In the genomic region with DNA sequence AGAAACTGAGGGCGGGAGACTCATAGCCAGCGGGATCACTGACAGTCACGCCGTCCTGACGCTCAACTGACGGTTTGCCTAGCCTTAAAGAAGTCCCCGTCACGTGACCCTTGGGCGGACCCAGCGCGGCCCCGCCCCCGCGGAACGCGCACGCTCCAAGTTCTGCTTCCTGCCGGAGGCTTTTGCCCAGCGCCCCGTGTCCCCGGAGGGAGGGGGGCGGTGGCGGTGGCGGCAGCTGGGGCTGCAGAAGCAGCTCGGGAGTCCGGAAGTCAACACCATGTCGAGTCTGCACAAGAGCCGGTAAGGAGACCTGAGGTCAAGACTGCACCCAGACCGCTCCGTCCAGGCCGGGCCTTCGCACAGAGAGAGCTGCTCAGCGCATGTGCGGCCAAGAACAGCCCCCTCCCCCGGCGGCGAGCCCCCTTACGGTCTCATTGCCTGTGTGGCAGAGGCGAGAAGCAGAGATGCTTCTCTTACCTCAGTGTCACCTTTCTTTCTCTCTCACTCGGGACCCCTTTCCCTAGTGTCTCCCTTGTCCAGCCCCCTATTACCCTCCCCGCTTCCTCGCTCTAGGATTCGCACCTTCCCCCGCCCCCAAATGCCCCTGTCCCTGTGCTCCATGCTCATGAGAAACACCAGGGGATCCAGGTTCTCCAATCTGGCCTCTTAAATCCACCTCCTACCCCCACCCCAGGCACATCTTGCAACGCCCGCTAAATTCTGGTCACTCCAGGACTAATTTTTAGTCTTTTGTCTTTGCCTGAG, we compare ENCODE assay signal across 8 mouse cellular contexts. TPM values are rescaled to one million over a fixed set of nuclear protein-coding genes. Genes with fewer than 3 reads are reported as not detected.
DNase-seq lines count a peak whose midpoint lies in the region; ATAC-seq and TF ChIP-seq lines count a peak whose summit lies in the region.

Tbc1d13 (plus strand) TSS at position 134 of the 765 bp plus-strand sequence.

- ATAC-seq in kidney, embryonic 14.5 days (ENCODE audit: low FRiP score, low TSS enrichment), result peak; percentile 94
- peak; percentile 91 for ATAC-seq in limb, embryonic 15.5 days (ENCODE audit: insufficient number of reproducible peaks, low FRiP score, low TSS enrichment, low read depth)

- H3K27ac ChIP-seq in bone marrow macrophage, adult 2 months (ENCODE audit: insufficient read depth, low read depth, low read length), result peak within 1 kb of the TSS; percentile 94
- H3K27ac ChIP-seq in embryonic fibroblast, embryonic 13.5 days (ENCODE audit: insufficient read depth, low read length), result peak within 1 kb of the TSS; percentile 69
- H3K27ac ChIP-seq in kidney, embryonic 14.5 days (ENCODE audit: low read depth, low read length), result peak within 1 kb of the TSS; percentile 82
- peak within 1 kb of the TSS; percentile 88 for H3K27ac ChIP-seq in limb, embryonic 15.5 days

- H3K9me3 ChIP-seq in kidney, embryonic 14.5 days (ENCODE audit: control insufficient read depth, low read length), result no peaks in the 10 kb centered on the region
- no peaks in the 10 kb centered on the region for H3K9me3 ChIP-seq in limb, embryonic 15.5 days

- TF ChIP-seq CTCF in bone marrow macrophage, adult 2 months (IDR thresholded peaks at IDR 0.05; ENCODE audit: low read depth, low read length), result no peak
- no peak for TF ChIP-seq CTCF in embryonic fibroblast, embryonic 13.5 days (IDR thresholded peaks at IDR 0.05; ENCODE audit: borderline replicate concordance, insufficient read depth, low read length)

- peaks cover 18% of the 10 kb centered on the region for H3K4me1 ChIP-seq in bone marrow macrophage, adult 2 months (ENCODE audit: control insufficient read depth, insufficient read depth, low read length)
- H3K4me1 ChIP-seq in embryonic fibroblast, embryonic 13.5 days (ENCODE audit: control insufficient read depth, insufficient read depth, low read length), result peaks cover 2% of the 10 kb centered on the region; the same call in 1 of the 2 replicates
- H3K4me1 ChIP-seq in kidney, embryonic 14.5 days (ENCODE audit: control insufficient read depth, insufficient read depth, low read length), result peaks cover 15% of the 10 kb centered on the region; the same call in 1 of the 2 replicates
- H3K4me1 ChIP-seq in limb, embryonic 15.5 days, result peaks cover 26% of the 10 kb centered on the region

- DNase-seq in A20 (ENCODE audit: low read depth, low spot score), result peak; percentile 99
- peak; percentile 98 to 99 for DNase-seq in heart, adult 9 months (ENCODE audit: low spot score in 2 of 2)
- DNase-seq in monocyte, adult 2 months (ENCODE audit: low read depth in 1 of 2, low spot score in 2 of 2), result peak; percentile 96 to 99
- DNase-seq in spleen, postnatal 36 days (ENCODE audit: low spot score in 2 of 2), result peak; percentile 99

- under 1% methylated on average over 46 of the region's 46 CpGs for WGBS in kidney, embryonic 14.5 days
- under 1% methylated on average over 46 of the region's 46 CpGs for WGBS in limb, embryonic 15.5 days

- H3K4me2 ChIP-seq in kidney, embryonic 14.5 days (replicated peaks; ENCODE audit: low read depth, low read length), result peak within 1 kb of the TSS; percentile 90
- H3K4me2 ChIP-seq in limb, embryonic 15.5 days, result peak within 1 kb of the TSS; percentile 80

- peaks cover 16% of the 10 kb centered on the region for H3K36me3 ChIP-seq in kidney, embryonic 14.5 days (ENCODE audit: control insufficient read depth, insufficient read depth, low read length)
- peaks cover 34% of the 10 kb centered on the region for H3K36me3 ChIP-seq in limb, embryonic 15.5 days

- peak within 1 kb of the TSS; percentile 76 for H3K9ac ChIP-seq in kidney, embryonic 14.5 days (ENCODE audit: low read depth, low read length)
- H3K9ac ChIP-seq in limb, embryonic 15.5 days, result peak within 1 kb of the TSS; percentile 86

- TF ChIP-seq POLR2A in bone marrow macrophage, adult 2 months (IDR thresholded peaks at IDR 0.05; ENCODE audit: borderline replicate concordance, low read depth, low read length), result 0 out of 2 replicates have a peak, but pooled peaks have one; percentile 21
- peak; percentile 99 for TF ChIP-seq POLR2A in embryonic fibroblast, embryonic 13.5 days (IDR thresholded peaks at IDR 0.05; ENCODE audit: low read depth, low read length)

- H3K27me3 ChIP-seq in kidney, embryonic 14.5 days (ENCODE audit: control insufficient read depth, insufficient read depth, low read length), result no peaks in the 10 kb centered on the region
- no peaks in the 10 kb centered on the region for H3K27me3 ChIP-seq in limb, embryonic 15.5 days

- peak within 1 kb of the TSS; percentile 94 for H3K4me3 ChIP-seq in bone marrow macrophage, adult 2 months (ENCODE audit: insufficient read depth, low read length)
- H3K4me3 ChIP-seq in embryonic fibroblast, embryonic 13.5 days (ENCODE audit: insufficient read depth, low read length), result peak within 1 kb of the TSS; percentile 87
- peak within 1 kb of the TSS; percentile 87 for H3K4me3 ChIP-seq in kidney, embryonic 14.5 days (ENCODE audit: low read length)
- peak within 1 kb of the TSS; percentile 94 for H3K4me3 ChIP-seq in limb, embryonic 15.5 days

RNA-seq across cellular contexts. Expression of gene Tbc1d13, which starts in this region (rescaled TPM):
- polyA plus RNA-seq in bone marrow macrophage, adult 2 months (2012; ENCODE audit: insufficient read depth, insufficient read length, missing spikeins), result 95.7 and 107 TPM in 2 replicates
- 39.8 and 41.0 TPM in 2 replicates for polyA plus RNA-seq in embryonic fibroblast, embryonic 13.5 days (2011; ENCODE audit: insufficient read length, low read depth, missing spikeins)
- 11.1 and 15.3 TPM in 2 replicates for polyA plus RNA-seq in kidney, embryonic 14.5 days (2014; fragmentation: Nextera tagmentation; extraction: Ambion mirVana)
- polyA plus RNA-seq in limb, embryonic 15.5 days (2015; fragmentation: Nextera tagmentation; extraction: Ambion mirVana), result 5.5 and 8.0 TPM in 2 replicates

Comparison
In these comparisons a context has a peak if more than half of its experiments do, and no peak if none do; other contexts are left out.
1. Peak in every context shown above with its lines: DNase-seq, ATAC-seq, H3K4me3 ChIP-seq and H3K27ac ChIP-seq.